Mouse (Mus musculus) bone marrow macrophage, adult 2 months (primary cell): ENCODE measurements around the gene Rsu1.

Source experiments
- CTCF ChIP-seq: IDR thresholded peaks from 2 replicates; pipeline ENCODE4 v1.5.1; 2012; ENCODE audit warnings: low read depth, mild to moderate bottlenecking, low read length, moderate library complexity
- POLR2A ChIP-seq: IDR thresholded peaks from 2 replicates; pipeline ENCODE4 v1.6.1; 2012; ENCODE audit warnings: mild to moderate bottlenecking, low read depth, low read length, borderline replicate concordance

DNA sequence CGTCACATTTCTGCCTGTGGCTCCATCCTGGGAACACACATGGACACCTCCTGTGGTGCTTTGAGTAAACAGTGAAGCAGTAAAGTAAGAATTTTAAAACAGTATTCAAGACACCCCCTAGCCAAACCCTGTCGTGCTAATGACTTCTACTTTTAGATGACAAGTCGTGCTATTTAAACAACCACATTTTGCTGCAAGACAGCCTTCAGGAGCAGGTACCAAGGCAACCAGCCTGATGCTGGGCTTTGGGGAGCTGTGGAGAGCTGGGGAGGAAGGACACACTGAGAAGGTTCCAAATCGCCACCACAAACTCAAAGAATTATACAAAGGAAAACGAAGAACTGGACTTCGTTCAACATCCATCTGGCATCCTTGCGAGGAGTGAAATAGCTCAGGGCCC is 71.5 kb downstream of the Rsu1 start:
- no peak for TF ChIP-seq CTCF
- TF ChIP-seq POLR2A = no peak
